Mouse (Mus musculus): Measurements from ENCODE around the gene Slc27a5.

DNA sequence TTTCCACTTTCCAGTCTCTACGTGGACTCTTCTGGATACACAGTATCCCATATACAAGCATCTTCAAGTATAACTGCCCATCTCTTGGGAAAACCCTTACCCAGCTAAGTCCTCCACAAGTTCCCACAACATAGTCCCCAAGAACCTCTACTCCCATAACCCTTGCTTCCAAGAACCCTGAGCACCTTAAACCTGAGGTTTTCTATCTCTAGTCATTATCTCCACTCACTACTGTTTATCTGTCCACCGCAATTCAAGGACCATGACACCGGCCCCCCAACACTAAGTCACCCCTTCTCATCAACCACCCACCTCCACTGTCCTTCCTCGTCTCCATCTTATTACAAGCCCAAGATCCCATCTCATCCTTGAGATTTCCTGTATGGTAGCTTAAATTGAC lies 38.8 kb upstream of the Slc27a5 start:
- no peak for TF ChIP-seq CHD2 (IDR thresholded peaks at IDR 0.05; ENCODE audit: low read depth, low read length)
- TF ChIP-seq ZNF384 (IDR thresholded peaks at IDR 0.05; ENCODE audit: low read depth, low read length): no peak
- no peak for TF ChIP-seq MAFK (IDR thresholded peaks at IDR 0.05; ENCODE audit: insufficient read depth, low read depth, low read length)
- no peak for TF ChIP-seq HCFC1 (IDR thresholded peaks at IDR 0.05; ENCODE audit: borderline replicate concordance, insufficient read depth, low read length)
